Mouse (Mus musculus) olfactory bulb, adult 2 months (tissue): ENCODE measurements around the gene Smchd1.

Experiments used
- CTCF ChIP-seq: fragments of 200-500 bp; IDR thresholded peaks from 2 replicates; pipeline ENCODE4 v1.5.1; 2012; ENCODE audit warnings: low read depth, mild to moderate bottlenecking, low read length, moderate library complexity; ENCODE audit not compliant: insufficient read depth
- POLR2A ChIP-seq: fragments of 200-500 bp; IDR thresholded peaks from 2 replicates; pipeline ENCODE4 v1.6.1; 2012; ENCODE audit warnings: mild to moderate bottlenecking, low read depth, low read length, moderate library complexity; ENCODE audit not compliant: insufficient read depth

- no peak for TF ChIP-seq POLR2A
- no peak for TF ChIP-seq CTCF
These were observed 14.7 kb upstream of the Smchd1 start for GRCm38 (mm10) chr17:71489703-71490461.
